Mouse (Mus musculus): ENCODE data around the gene Pabpc5.

Pabpc5 gene

GRCm38 (mm10) chrX:119927081-119927571 lies at the start of gene Pabpc5:
Gene Pabpc5 (plus strand): TSS chrX:119927196.
- DNase-seq (ENCODE audit: low read depth, low spot score), result peak; percentile 16

GRCm38 (mm10) chrX:119886957-119887593 lies 39.9 kb upstream of the Pabpc5 start:
- no peak for DNase-seq (ENCODE audit: low read depth, low spot score)

GRCm38 (mm10) chrX:119888326-119888920 lies 38.6 kb upstream of the Pabpc5 start:
- DNase-seq (ENCODE audit: low read depth, low spot score), result no peak

GRCm38 (mm10) chrX:119927852-119928251 lies 856 bp downstream of the Pabpc5 start:
- no peak for DNase-seq (ENCODE audit: low read depth, low spot score)

Measured in WW6 (cell line).